ENCODE assay signal across 23 mouse cellular contexts in the genomic region with DNA sequence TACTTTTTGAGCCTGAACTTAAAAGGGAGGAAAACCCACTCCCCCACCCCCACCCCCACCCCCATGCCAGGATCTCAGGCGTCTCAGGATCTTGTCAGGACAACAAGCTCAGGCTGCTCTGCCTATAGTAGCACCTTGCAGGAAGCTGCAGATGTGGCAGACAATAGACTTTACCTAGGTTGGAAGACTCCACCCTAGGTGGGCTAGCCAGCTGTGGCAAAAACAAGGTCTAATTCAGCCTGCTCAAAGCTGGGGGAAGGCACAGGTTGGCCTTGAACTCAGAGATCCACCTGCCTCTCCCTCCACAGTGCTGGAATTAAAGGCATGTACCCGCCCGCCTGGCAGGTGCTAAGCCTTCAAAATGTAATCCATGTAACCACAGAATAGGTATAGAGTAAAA. TPM values are rescaled to one million over a fixed set of nuclear protein-coding genes. Genes with fewer than 3 reads are reported as not detected.
"Had no signal": no experiment of that assay in that cellular context is flagged by ENCODE, and none has a peak within 500 bp of the region (broad histone marks: within the 10 kb centered on the region; RNA-seq: fewer than 3 reads in every experiment).

No protein-coding gene starts in this region.

- H3K27ac ChIP-seq: neural tube, embryonic 12.5 days; neural tube, embryonic 13.5 days; neural tube, embryonic 15.5 days; stomach, embryonic 15.5 days; stomach, postnatal 0 days had no signal

- H3K36me3 ChIP-seq: neural tube, embryonic 12.5 days; neural tube, embryonic 13.5 days; neural tube, embryonic 15.5 days; stomach, embryonic 15.5 days had no signal

- DNase-seq: retina, postnatal 1 day; right cerebral cortex, adult 18-20 months; right cerebral cortex, postnatal 14 days; right cerebral cortex, postnatal 25 days; right cerebral cortex, postnatal 4 days; spleen, adult 18-20 months; thymus, adult 18-20 months; thymus, adult 2 months; thymus, postnatal 14 days; thymus, postnatal 25 days; thymus, postnatal 36 days; thymus, postnatal 4 days had no signal

- H3K27me3 ChIP-seq: neural tube, embryonic 12.5 days; neural tube, embryonic 13.5 days; neural tube, embryonic 15.5 days; stomach, embryonic 15.5 days had no signal

- H3K4me3 ChIP-seq: neural tube, embryonic 12.5 days; neural tube, embryonic 13.5 days; neural tube, embryonic 15.5 days; stomach, embryonic 15.5 days had no signal

RNA-seq across cellular contexts. Expression of a gene that starts 23.4 kb away (rescaled TPM):
- total RNA-seq: neutrophil, adult 5-6 weeks had no signal
- polyA plus RNA-seq: neural tube, embryonic 12.5 days; neural tube, embryonic 13.5 days; neural tube, embryonic 14.5 days; neural tube, embryonic 15.5 days; spleen, adult 2 months; stomach, embryonic 14.5 days; stomach, embryonic 15.5 days; stomach, embryonic 16.5 days; stomach, postnatal 0 days; thymus, adult 2 months; urinary bladder, adult 2 months had no signal
